Mouse (Mus musculus): Measurements from ENCODE around the gene Lrig2. TPM values are rescaled to one million over a fixed set of nuclear protein-coding genes. Genes with fewer than 3 reads are reported as not detected.

Lrig2 gene
- total RNA-seq (2021) (10 to 100 TPM; 10.1 to 17.0 TPM), polyA plus RNA-seq (2012; rRNA removed) (6.0 and 6.2 TPM in 2 replicates)
- long read RNA-seq, full-length matches to known transcripts = 1 of 1 reads
- long read RNA-seq, partial matches to known transcripts = 0 of 1 reads
- long read RNA-seq, other reads (novel, unspliced or antisense) = 0 of 1 reads

- peak; percentile 99 for DNase-seq
These were observed at the start of gene Lrig2 for GRCm38 (mm10) chr3:104511538-104512423. Gene Lrig2, minus strand, starts transcription at chr3:104511918.

- no peak for DNase-seq
These were observed 44.9 kb upstream of the Lrig2 start for GRCm38 (mm10) chr3:104556624-104557023.

- DNase-seq = no peak
These were observed 38.9 kb upstream of the Lrig2 start for GRCm38 (mm10) chr3:104550594-104550993.

- DNase-seq = no peak
These were observed 36.8 kb upstream of the Lrig2 start for GRCm38 (mm10) chr3:104548367-104549087.

GRCm38 (mm10) chr3:104543825-104544224 lies 32.1 kb upstream of the Lrig2 start:
- DNase-seq = no peak

DNA sequence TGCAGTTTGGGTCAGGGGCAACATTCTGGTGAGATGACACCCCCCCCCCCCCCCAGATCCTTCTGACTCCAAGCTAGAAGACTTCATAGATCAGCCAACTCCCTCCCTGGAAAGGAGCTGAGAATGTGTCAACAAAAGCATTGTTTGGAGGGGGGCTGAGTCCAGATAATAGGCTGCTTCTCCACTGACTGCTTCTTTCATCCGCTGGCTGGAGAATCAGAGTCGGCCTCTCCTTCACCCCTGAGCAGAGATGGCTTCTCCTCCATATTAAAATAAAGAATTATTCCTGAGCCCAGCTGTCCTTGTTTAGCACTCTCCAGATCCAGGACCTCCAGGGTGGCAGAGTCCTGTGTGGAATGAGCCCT lies 30.3 kb upstream of the Lrig2 start:
- no peak for DNase-seq

- peak; percentile 80 for DNase-seq
These were observed 29.7 kb upstream of the Lrig2 start for GRCm38 (mm10) chr3:104541139-104542064.

- peak; percentile 60 for DNase-seq
These were observed 28.9 kb upstream of the Lrig2 start for GRCm38 (mm10) chr3:104540480-104541138.

GRCm38 (mm10) chr3:104533223-104533622 lies 21.5 kb upstream of the Lrig2 start:
- peak; percentile 34 for DNase-seq

DNA sequence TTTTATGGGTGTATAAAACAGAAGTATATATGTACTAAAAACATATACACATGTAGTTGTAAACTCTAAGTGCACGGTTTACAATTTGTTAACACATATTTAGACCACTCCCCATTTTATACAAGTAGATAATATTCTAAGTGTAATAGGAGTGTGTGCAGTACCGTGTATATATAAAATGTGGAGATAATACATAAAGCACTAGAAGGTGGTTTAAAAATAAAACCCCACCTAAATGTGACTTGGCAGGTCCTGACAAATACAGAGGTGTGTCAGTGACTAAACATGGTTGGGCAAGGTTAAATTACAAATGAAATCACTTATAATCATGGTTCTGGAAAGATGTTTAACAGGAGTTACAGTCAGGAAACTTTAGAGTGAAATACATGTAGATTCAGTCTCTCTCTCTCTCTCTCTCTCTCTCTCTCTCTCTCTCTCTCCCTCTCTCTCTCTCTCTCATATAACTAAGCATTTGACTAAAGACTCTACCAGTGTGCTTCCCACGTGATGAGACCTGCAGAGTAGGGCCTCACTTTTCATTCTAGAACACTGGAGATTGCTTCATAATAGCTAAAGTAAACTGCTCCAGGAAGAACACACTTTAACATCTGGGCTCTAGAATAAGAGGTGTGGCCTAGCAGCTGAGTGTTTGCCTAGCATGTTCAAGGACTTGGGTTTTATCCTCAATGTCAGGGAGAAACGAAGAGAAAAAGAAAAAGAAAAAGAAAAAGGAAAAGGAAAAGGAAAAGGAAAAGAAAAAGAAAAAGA lies 14.6 kb upstream of the Lrig2 start:
- no peak for DNase-seq

DNA sequence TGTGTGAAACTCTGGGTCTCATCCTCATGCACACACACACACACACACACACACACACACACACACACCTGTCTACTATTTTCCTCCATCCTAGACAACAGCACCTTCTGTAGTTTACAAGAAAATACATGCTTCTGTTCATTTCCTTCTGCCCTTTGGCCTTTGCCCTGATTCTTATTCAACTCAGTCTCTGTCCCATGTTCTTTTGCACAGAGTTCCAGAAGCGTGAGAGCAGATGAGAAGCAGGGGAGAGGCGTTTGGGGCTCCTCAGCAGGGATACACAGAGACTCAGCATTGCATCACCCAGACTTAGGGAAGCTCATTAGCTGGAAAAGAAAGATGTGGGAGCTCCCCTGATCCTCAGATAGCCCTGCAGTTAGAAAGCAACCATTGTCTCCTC lies 13.8 kb upstream of the Lrig2 start:
- DNase-seq = no peak

- DNase-seq = no peak
These were observed 13.3 kb upstream of the Lrig2 start for GRCm38 (mm10) chr3:104525029-104525428.

- DNase-seq = peak; percentile 50
These were observed 11.7 kb upstream of the Lrig2 start for GRCm38 (mm10) chr3:104523333-104523871.

- DNase-seq = peak; percentile 40
These were observed 9.7 kb upstream of the Lrig2 start for GRCm38 (mm10) chr3:104521341-104521924.

- DNase-seq = no peak
These were observed 8.8 kb upstream of the Lrig2 start for GRCm38 (mm10) chr3:104520471-104520870.

DNA sequence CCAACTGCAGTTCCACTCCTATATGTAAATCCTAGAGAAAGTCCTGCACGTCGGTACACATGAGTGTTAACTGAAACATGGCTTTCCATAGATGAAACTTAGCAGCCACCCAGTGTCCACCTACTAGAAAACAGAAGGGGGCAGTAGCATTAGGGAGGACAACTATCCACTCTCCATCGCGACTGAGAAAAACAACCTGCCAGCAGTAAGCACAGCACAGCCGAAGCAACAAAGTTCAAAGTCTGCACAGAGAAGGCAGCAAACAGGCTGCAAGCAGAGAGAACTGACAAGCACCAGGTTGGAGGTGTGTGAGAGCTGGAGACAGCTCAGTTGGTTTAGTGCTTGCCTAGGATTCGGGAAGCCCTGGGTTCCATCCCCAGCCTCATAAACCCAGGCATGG lies 7.2 kb upstream of the Lrig2 start:
- DNase-seq = no peak

GRCm38 (mm10) chr3:104518411-104518810 lies 6.7 kb upstream of the Lrig2 start:
- DNase-seq = no peak

DNA sequence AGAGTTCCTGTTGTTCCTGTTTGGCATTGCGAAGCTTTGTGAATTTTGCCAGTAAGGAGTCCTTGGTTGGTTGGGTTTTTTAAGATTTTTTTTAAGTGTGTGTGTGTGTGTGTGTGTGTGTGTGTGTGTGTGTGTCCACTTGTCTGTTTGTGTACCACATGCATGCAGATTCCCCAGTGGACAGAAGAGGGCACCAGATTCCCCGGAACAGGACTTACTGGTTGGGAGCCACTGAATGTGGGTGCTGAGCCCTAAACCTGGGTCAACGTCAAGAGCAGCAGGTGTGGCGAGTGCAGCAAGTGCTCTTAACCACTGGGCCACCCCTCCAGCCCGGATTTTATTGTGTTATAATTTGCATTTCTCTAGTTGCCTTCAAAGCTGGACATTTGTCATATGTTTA lies 5.4 kb upstream of the Lrig2 start:
- no peak for DNase-seq

DNA sequence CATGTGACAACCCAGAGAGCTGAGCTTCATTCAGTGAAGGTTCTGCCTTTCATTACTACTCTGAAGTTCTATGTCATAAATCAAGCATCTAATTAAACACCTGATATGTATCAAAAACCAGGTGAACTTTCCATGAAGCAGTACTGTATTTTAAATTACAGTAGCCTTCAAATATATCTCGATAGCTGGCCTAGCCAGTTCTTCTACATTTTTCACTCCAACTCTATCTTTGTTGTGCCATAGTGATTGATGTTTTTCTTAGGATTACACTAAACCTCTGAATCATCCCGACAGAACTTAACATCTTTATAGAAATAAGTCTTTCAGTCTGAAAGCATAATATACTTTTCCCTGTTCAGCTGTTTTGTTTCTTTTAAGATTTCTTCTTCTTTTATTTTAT lies 2.8 kb upstream of the Lrig2 start:
- DNase-seq = no peak

DNA sequence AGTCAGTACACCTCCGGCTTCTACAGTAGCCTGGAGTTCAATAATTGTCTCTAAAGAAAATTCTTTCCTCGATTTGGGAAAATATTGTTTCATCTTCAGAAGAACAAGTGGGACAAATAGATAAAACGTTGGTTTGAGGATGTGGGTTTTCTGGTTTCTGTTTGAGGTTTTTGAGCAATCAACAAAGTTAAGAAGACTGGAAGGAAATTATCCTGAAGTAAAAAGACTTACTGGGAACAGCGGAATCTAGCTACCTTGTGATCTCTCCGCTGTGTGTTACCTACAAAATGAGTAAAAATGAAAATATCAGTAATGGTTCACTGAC lies 668 bp upstream of the Lrig2 start:
- no peak for DNase-seq
